Mouse (Mus musculus) ES-Bruce4 (cell line): Measurements from ENCODE around the gene Nmrk1. TPM values are rescaled to one million over a fixed set of nuclear protein-coding genes. Genes with fewer than 3 reads are reported as not detected.
A peak's percentile ranks its signal among the peaks of the same experiment; 100 is the strongest.
"Not testable (repeated sequence)": the region's sequence is repeated elsewhere in the genome, so short reads cannot be mapped to it uniquely, and the experiment has no call there.

Experiments
- H3K27ac ChIP-seq: 2 replicates; pipeline ENCODE4 v1.5.1; 2012; ENCODE audit warnings: low read length, inconsistent platforms; ENCODE audit not compliant: insufficient read depth
- H3K27me3 ChIP-seq: 2 replicates; pipeline ENCODE4 v1.6.1; 2012; ENCODE audit warnings: mild to moderate bottlenecking, low read length, inconsistent platforms; ENCODE audit not compliant: control insufficient read depth, poor library complexity, insufficient read depth, severe bottlenecking
- H3K36me3 ChIP-seq: 2 replicates; pipeline ENCODE4 v1.6.1; 2012; ENCODE audit warnings: inconsistent platforms, mild to moderate bottlenecking, low read length, moderate library complexity; ENCODE audit not compliant: control insufficient read depth, poor library complexity, insufficient read depth, severe bottlenecking
- H3K4me1 ChIP-seq: one replicate; pipeline ENCODE4 v1.8.1; 2011; ENCODE audit warnings: low read length; ENCODE audit not compliant: control insufficient read depth, insufficient read depth
- H3K4me3 ChIP-seq: 2 replicates; pipeline ENCODE4 v1.5.1; 2011; ENCODE audit warnings: low read depth, mild to moderate bottlenecking, low read length
- H3K9ac ChIP-seq: 2 replicates; pipeline ENCODE4 v1.6.1; 2012; ENCODE audit warnings: low read depth, mild to moderate bottlenecking, inconsistent platforms; ENCODE audit not compliant: poor library complexity, severe bottlenecking
- H3K9me3 ChIP-seq: replicated peaks from 2 replicates; pipeline ENCODE4 v1.6.1; 2012; ENCODE audit warnings: mild to moderate bottlenecking, low read length, inconsistent platforms; ENCODE audit not compliant: control insufficient read depth, poor library complexity, insufficient read depth, severe bottlenecking
- CTCF ChIP-seq: IDR thresholded peaks from one replicate; pipeline ENCODE4 v1.8.1; 2011; ENCODE audit warnings: low read depth, low read length
- EP300 ChIP-seq: IDR thresholded peaks from 2 replicates; pipeline ENCODE4 v1.6.1; 2011; ENCODE audit warnings: low read depth, low read length; ENCODE audit not compliant: insufficient read depth
- POLR2A ChIP-seq: IDR thresholded peaks from one replicate; pipeline ENCODE4 v1.8.1; 2011; ENCODE audit warnings: low read length; ENCODE audit not compliant: insufficient read depth
- polyA plus RNA-seq: library from polyadenylated mRNA; stranded (reverse); fragments of >200 nt; gene quantifications from 2 replicates; pipeline ENCODE4 v1.2.4, GENCODE M21; 2011; ENCODE audit warnings: low read depth; ENCODE audit not compliant: missing spikeins, insufficient read depth, insufficient read length

Gene Nmrk1
- polyA plus RNA-seq, 1 experiment, result 20.4 TPM

GRCm38 (mm10) chr19:18588243-18588642 is 43.5 kb upstream of the Nmrk1 start:
- TF ChIP-seq POLR2A (no peak), CTCF (peak; percentile 17), EP300 (no peak)

DNA sequence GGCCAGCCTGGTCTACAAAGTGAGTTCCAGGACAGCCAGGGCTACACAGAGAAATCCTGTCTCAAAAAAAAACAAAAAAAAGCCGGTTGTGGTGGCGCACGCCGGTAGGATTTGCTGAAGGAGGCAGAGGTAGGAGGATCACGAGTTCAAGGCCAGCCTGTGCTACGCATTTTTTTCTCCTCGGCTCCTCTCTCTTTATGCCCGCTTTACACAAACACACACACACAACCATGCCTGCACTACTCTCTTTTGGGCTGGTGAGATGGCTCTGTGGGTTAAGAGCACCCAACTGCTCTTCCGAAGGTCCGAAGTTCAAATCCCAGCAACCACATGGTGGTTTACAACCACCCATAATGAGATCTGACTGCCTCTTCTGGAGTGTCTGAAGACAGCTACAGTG is 42.9 kb upstream of the Nmrk1 start:
- not testable (repeated sequence) for H3K4me3 ChIP-seq, H3K27me3 ChIP-seq, H3K27ac ChIP-seq, H3K9me3 ChIP-seq, H3K36me3 ChIP-seq, H3K9ac ChIP-seq, H3K4me1 ChIP-seq

More at GRCm38 (mm10) chr19:18588243-18588642, 43.5 kb upstream of the Nmrk1 start:
- no peak overlapping the region for H3K9ac ChIP-seq
- no peaks in the 10 kb centered on the region for H3K27me3 ChIP-seq
- no peaks in the 10 kb centered on the region for H3K9me3 ChIP-seq
- peaks cover 2% of the 10 kb centered on the region for H3K4me1 ChIP-seq
- H3K4me3 ChIP-seq, result no peak overlapping the region
- peaks cover 2% of the 10 kb centered on the region; the same call in 1 of the 2 replicates for H3K36me3 ChIP-seq
- H3K27ac ChIP-seq, result no peak overlapping the region

DNA sequence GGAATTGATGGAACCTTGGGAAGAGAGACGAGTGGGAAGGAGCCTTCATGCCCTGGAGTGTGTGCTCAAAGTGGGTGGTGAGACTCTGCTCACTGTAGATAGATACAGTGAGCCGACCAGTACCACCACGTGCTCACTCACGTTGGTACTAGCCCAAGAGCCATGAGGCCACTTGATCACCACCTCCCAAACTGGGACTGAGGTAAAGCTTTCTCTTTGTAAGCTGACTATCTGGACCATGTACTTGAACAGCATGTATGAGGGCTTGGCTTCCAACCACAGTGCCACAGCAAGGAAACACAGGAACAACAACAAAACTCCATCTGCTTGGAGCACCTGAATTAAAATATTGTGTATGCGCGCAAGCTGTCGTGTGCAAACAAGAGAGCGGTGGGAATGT is 42.5 kb upstream of the Nmrk1 start:
- 0 out of 2 replicates have a peak, but pooled peaks cover 2% of the 10 kb centered on the region for H3K36me3 ChIP-seq
- no peaks in the 10 kb centered on the region for H3K9me3 ChIP-seq
- H3K4me3 ChIP-seq, result no peak overlapping the region
- H3K27me3 ChIP-seq, result no peaks in the 10 kb centered on the region
- peaks cover 2% of the 10 kb centered on the region for H3K4me1 ChIP-seq
- no peak overlapping the region for H3K27ac ChIP-seq
- no peak for TF ChIP-seq EP300
- TF ChIP-seq POLR2A, result no peak
- TF ChIP-seq CTCF, result no peak
- no peak overlapping the region for H3K9ac ChIP-seq

DNA sequence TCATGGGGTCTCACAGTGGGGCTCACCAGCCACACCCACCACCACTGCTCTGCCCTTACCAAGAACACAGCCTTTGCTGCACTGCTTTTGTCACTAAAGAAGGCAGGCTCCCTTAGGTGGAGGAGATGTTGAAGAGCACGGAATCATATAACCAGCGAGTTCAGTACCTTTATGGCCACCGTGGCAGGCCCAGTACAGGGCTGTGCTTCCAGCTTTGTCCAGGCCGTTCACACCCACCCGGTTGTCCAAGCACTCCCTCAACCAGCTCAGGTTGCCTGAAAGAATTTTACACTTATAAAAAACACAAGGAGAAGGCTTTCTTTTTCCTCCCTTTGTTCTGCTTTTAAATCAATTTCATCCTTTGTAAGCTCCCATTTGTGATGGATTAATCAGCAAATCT is 41.5 kb upstream of the Nmrk1 start:
- H3K27me3 ChIP-seq, result no peaks in the 10 kb centered on the region
- H3K9me3 ChIP-seq, result no peaks in the 10 kb centered on the region
- peaks cover 2% of the 10 kb centered on the region for H3K4me1 ChIP-seq
- TF ChIP-seq POLR2A (no peak), CTCF (no peak), EP300 (no peak)
- H3K9ac ChIP-seq, result no peak overlapping the region
- 0 out of 2 replicates have a peak, but pooled peaks cover 2% of the 10 kb centered on the region for H3K36me3 ChIP-seq
- no peak overlapping the region for H3K4me3 ChIP-seq
- H3K27ac ChIP-seq, result no peak overlapping the region

- no peaks in the 10 kb centered on the region for H3K27me3 ChIP-seq
- no peaks in the 10 kb centered on the region for H3K9me3 ChIP-seq
- TF ChIP-seq EP300, result no peak
- TF ChIP-seq POLR2A, result no peak
- no peak for TF ChIP-seq CTCF
- H3K27ac ChIP-seq, result no peak overlapping the region
- peaks cover 2% of the 10 kb centered on the region for H3K4me1 ChIP-seq
- H3K9ac ChIP-seq, result no peak overlapping the region
- H3K36me3 ChIP-seq, result 0 out of 2 replicates have a peak, but pooled peaks cover 2% of the 10 kb centered on the region
- no peak overlapping the region for H3K4me3 ChIP-seq
These were observed 40.8 kb upstream of the Nmrk1 start for GRCm38 (mm10) chr19:18590942-18591354.

DNA sequence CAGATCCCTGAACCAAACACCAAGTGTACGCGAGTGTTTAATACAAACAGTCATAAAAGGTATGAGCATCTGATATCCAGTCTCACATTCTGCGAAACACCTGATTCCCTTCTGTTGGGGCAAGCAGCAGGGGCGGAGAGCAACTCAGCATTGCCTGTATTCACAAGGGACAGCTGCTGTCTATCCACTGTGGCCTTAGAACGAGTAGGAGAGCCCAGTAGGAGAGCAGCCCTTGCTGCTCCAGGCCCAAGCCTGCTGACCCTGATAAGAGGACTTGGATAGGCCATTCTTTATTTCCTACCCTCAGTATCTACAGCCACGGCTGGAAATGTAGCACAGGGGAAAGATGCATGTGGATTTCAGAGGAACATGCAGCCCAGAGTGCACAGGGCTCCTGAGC is 38.8 kb upstream of the Nmrk1 start:
- no peak for TF ChIP-seq POLR2A
- TF ChIP-seq CTCF, result no peak
- no peak for TF ChIP-seq EP300
- H3K9ac ChIP-seq, result no peak overlapping the region

More for the DNA sequence above, 38.8 kb upstream of the Nmrk1 start:
- H3K4me3 ChIP-seq, result no peak overlapping the region
- no peak overlapping the region for H3K27ac ChIP-seq
- no peaks in the 10 kb centered on the region for H3K9me3 ChIP-seq
- H3K36me3 ChIP-seq, result 0 out of 2 replicates have a peak, but pooled peaks cover 2% of the 10 kb centered on the region
- H3K4me1 ChIP-seq, result peaks cover 2% of the 10 kb centered on the region
- no peaks in the 10 kb centered on the region for H3K27me3 ChIP-seq
